Mouse (Mus musculus) liver, postnatal 0 days (tissue): ENCODE measurements around the gene Gadl1. TPM values are rescaled to one million over a fixed set of nuclear protein-coding genes. Genes with fewer than 3 reads are reported as not detected.

Experiments used
- ATAC-seq: fragments of 200-750 bp; cut with Nextera tagmentation; 2 replicates; pipeline ENCODE4 v1.8.0; 2017; ENCODE audit warnings: mild to moderate bottlenecking, moderate library complexity
- DNase-seq: peaks from one replicate; pipeline ENCODE4 v3.0.0-alpha.2; 2016
- H3K27ac ChIP-seq: fragments of 300-500 bp; sonication (generic); 2 replicates; pipeline ENCODE4 v1.5.1; 2014; ENCODE audit warnings: antibody characterized with exemption, moderate library complexity, mild to moderate bottlenecking, low read depth
- H3K27me3 ChIP-seq: fragments of 300-500 bp; sonication (generic); 2 replicates; pipeline ENCODE4 v1.6.1; 2014; ENCODE audit warnings: low read length, control low read depth, mixed read lengths; ENCODE audit not compliant: insufficient read depth
- H3K36me3 ChIP-seq: fragments of 300-500 bp; sonication (generic); replicated peaks from 2 replicates; pipeline ENCODE4 v1.6.1; 2014; ENCODE audit warnings: mild to moderate bottlenecking, control low read depth, low read length, moderate library complexity, mixed read lengths; ENCODE audit not compliant: insufficient read depth
- H3K4me1 ChIP-seq: fragments of 300-500 bp; sonication (generic); 2 replicates; pipeline ENCODE4 v1.6.1; 2014; ENCODE audit warnings: antibody characterized with exemption, mild to moderate bottlenecking, control low read depth; ENCODE audit not compliant: insufficient read depth
- H3K4me2 ChIP-seq: fragments of 300-500 bp; sonication (generic); 2 replicates; pipeline ENCODE4 v1.6.1; 2014; ENCODE audit warnings: low read depth, mild to moderate bottlenecking, low read length, moderate library complexity, mixed read lengths
- H3K4me3 ChIP-seq: fragments of 300-500 bp; sonication (generic); 2 replicates; pipeline ENCODE4 v1.5.1; 2014; ENCODE audit warnings: low read depth, low read length
- H3K9ac ChIP-seq: fragments of 300-500 bp; sonication (generic); replicated peaks from 2 replicates; pipeline ENCODE4 v1.6.1; 2014; ENCODE audit warnings: mild to moderate bottlenecking, moderate library complexity
- H3K9me3 ChIP-seq: fragments of 300-500 bp; sonication (generic); 2 replicates; pipeline ENCODE4 v1.6.1; 2016; ENCODE audit warnings: mild to moderate bottlenecking, control low read depth, low read length, mixed read lengths
- CTCF ChIP-seq: sonication (generic); IDR thresholded peaks from 2 replicates; pipeline ENCODE4 v1.5.1; 2016; ENCODE audit warnings: antibody characterized with exemption, low read depth
- EP300 ChIP-seq: IDR thresholded peaks from 2 replicates; pipeline ENCODE4 v1.6.1; 2016; ENCODE audit warnings: antibody characterized with exemption, low read depth, mild to moderate bottlenecking
- WGBS: fragments of 180-500 bp; shearing (Covaris S2); extraction: QIAGEN DNeasy Blood & Tissue Kit; methylation state at CpG from one replicate; pipeline ENCODE4 v1.1.7; 2014; ENCODE audit not compliant: insufficient replicate concordance; 5-methylcytosine and 5-hydroxymethylcytosine counted together
- polyA plus RNA-seq: library from polyadenylated mRNA; unstranded; fragments of >200 nt; fragmentation: Nextera tagmentation; extraction: Ambion mirVana; gene quantifications from 2 replicates; pipeline ENCODE4 v1.2.1, GENCODE M21; 2015

The Gadl1 gene
- polyA plus RNA-seq, 1 experiment from 2014 or later = 0.19 TPM

DNA sequence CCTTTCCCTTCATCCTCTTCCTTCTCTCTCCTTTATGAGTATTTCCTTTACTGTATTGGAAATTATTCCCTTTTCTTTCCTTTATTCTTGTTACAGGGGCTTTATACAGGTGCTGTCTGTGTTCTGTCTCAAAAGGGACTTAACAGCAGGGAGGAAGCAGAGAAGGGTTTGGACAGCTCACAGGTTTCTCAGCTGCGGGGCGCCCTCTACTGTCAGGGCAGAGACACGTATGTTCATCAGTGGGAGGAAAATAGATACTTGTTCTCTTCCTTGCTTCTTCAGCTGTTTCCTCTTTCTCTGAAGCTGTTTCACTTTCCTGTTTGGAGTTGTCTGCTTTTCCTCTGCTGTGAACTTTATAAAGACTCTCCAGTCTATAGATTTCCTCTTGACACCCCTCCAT is 28.1 kb upstream of the Gadl1 start:
- TF ChIP-seq EP300 = no peak
- peak; percentile 52 for TF ChIP-seq CTCF
- Histone ChIP-seq H3K27me3 (no peaks in the 10 kb centered on the region), H3K27ac (no peak overlapping the region), H3K4me2 (no peak overlapping the region), H3K9ac (no peak overlapping the region), H3K36me3 (no peaks in the 10 kb centered on the region), H3K9me3 (no peaks in the 10 kb centered on the region), H3K4me1 (no peaks in the 10 kb centered on the region), H3K4me3 (no peak overlapping the region)
- ATAC-seq (no peak), DNase-seq (peak; percentile 42)
- 66% methylated on average over 3 of the region's 3 CpGs for WGBS

- no peaks in the 10 kb centered on the region for H3K36me3 ChIP-seq
- no peaks in the 10 kb centered on the region for H3K9me3 ChIP-seq
- H3K4me3 ChIP-seq = no peak overlapping the region
- no peak overlapping the region for H3K27ac ChIP-seq
- H3K4me1 ChIP-seq = no peaks in the 10 kb centered on the region
- ATAC-seq (no peak), DNase-seq (no peak)
- TF ChIP-seq CTCF = no peak
- TF ChIP-seq EP300 = no peak
- 64% methylated on average over 5 of the region's 5 CpGs for WGBS
- no peak overlapping the region for H3K4me2 ChIP-seq
- no peaks in the 10 kb centered on the region for H3K27me3 ChIP-seq
- H3K9ac ChIP-seq = no peak overlapping the region
These were observed 26.5 kb upstream of the Gadl1 start for GRCm38 (mm10) chr9:115882627-115883200.

GRCm38 (mm10) chr9:115883413-115883812 is 25.8 kb upstream of the Gadl1 start:
- Histone ChIP-seq H3K4me2 (no peak overlapping the region), H3K36me3 (no peaks in the 10 kb centered on the region), H3K27ac (no peak overlapping the region), H3K9me3 (no peaks in the 10 kb centered on the region), H3K4me1 (no peaks in the 10 kb centered on the region), H3K4me3 (no peak overlapping the region), H3K9ac (no peak overlapping the region), H3K27me3 (no peaks in the 10 kb centered on the region)
- TF ChIP-seq EP300 (no peak), CTCF (no peak)
- ATAC-seq (no peak), DNase-seq (no peak)
- WGBS = 84% methylated on average over 5 of the region's 5 CpGs

DNA sequence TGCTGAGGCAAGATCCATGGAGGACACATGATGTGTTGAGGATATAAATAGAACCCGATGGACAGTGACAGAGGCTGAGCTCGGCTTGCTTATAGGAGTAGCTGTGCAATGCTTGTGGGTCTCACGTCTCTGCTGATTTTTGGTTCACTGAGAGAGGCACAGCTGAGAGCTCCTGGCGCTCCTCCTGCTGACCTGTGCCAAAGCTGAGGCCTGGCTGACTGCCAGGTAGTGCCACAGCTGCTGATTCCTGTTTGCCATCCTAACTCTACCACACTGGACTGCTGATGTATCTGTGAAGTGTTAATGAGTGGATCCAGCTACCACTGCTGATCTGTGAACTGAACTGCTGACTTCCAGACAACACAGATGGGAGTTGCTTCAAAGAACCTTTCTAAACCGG is 21.7 kb upstream of the Gadl1 start:
- H3K4me1 ChIP-seq = no peaks in the 10 kb centered on the region
- H3K9ac ChIP-seq = no peak overlapping the region
- H3K4me3 ChIP-seq = no peak overlapping the region
- ATAC-seq (no peak), DNase-seq (no peak)
- no peaks in the 10 kb centered on the region for H3K27me3 ChIP-seq
- H3K4me2 ChIP-seq = no peak overlapping the region
- H3K36me3 ChIP-seq = no peaks in the 10 kb centered on the region
- no peak for TF ChIP-seq CTCF
- no peak for TF ChIP-seq EP300
- 76% methylated on average over 5 of the region's 5 CpGs for whole genome bisulfite sequencing
- no peak overlapping the region for H3K27ac ChIP-seq
- H3K9me3 ChIP-seq = no peaks in the 10 kb centered on the region

DNA sequence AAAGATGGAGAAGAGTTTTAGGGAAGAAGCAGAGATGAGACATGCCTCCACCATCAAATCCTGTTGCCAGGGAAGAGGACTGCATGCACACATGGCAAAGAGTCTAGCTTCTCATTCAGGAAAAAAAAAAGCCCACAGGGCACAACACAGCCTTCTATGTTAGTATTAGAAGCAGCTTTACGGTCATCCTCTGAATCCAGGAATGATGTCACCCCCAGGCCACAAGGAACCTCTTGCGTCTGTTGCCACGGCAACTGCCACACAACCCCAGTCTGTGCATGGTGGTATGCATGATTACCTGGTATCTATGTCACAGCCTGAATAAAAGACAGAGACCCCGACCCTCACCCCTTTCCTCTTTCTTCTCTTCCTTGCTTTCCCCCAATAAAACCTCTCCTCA is 16.1 kb upstream of the Gadl1 start:
- Histone ChIP-seq H3K27me3 (no peaks in the 10 kb centered on the region), H3K4me3 (no peak overlapping the region), H3K4me2 (no peak overlapping the region), H3K4me1 (no peaks in the 10 kb centered on the region), H3K27ac (no peak overlapping the region), H3K9me3 (0 out of 2 replicates have a peak, but pooled peaks cover 3% of the 10 kb centered on the region), H3K9ac (no peak overlapping the region), H3K36me3 (no peaks in the 10 kb centered on the region)
- ATAC-seq = no peak
- WGBS = 71% methylated on average over 4 of the region's 4 CpGs
- DNase-seq = no peak
- no peak for TF ChIP-seq EP300
- TF ChIP-seq CTCF = no peak

GRCm38 (mm10) chr9:115893947-115894346 is 15.3 kb upstream of the Gadl1 start:
- Histone ChIP-seq H3K9ac (no peak overlapping the region), H3K4me2 (no peak overlapping the region), H3K4me3 (no peak overlapping the region), H3K9me3 (0 out of 2 replicates have a peak, but pooled peaks cover 3% of the 10 kb centered on the region), H3K27ac (no peak overlapping the region), H3K4me1 (no peaks in the 10 kb centered on the region), H3K36me3 (no peaks in the 10 kb centered on the region), H3K27me3 (no peaks in the 10 kb centered on the region)
- ATAC-seq = no peak
- DNase-seq = no peak
- 89% methylated on average over 10 of the region's 10 CpGs for WGBS
- no peak for TF ChIP-seq EP300
- TF ChIP-seq CTCF = no peak

DNA sequence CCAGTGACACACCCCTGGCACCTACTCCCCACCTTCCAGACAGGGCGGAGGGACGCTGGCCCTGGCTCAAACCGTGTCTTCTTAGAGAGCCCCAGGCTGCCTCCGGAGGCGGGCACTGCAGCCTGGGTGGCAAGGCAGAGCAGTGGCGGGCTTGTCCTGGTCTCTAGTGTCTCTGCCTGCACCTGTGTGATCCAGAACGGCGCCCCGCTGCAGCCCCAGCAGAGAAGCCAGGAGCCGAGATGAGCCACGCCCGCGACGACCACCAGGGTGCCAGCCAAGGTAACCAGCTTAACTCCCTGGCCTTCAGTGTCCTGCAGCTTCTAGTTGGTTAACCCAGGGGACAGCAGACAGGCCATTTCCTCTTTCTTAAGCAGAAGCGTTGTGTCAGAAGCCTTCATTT is 930 bp upstream of the Gadl1 start:
- Histone ChIP-seq H3K27ac (no peak overlapping the region), H3K4me2 (no peak overlapping the region; the same call in 1 of the 2 replicates), H3K9ac (no peak overlapping the region), H3K36me3 (no peaks in the 10 kb centered on the region), H3K9me3 (no peaks in the 10 kb centered on the region), H3K4me1 (no peaks in the 10 kb centered on the region), H3K27me3 (no peaks in the 10 kb centered on the region), H3K4me3 (no peak overlapping the region)
- DNase-seq (no peak), ATAC-seq (no peak)
- WGBS = 12% methylated on average over 15 of the region's 15 CpGs
- TF ChIP-seq EP300 (no peak), CTCF (no peak)
